Mouse (Mus musculus) G1E (cell line): ENCODE measurements at regions not wholly inside any gene's neighbourhood (a gene's known extent, or its start where the extent isn't known, plus 50 kb on each side); places are given as distances from the start of the nearest gene placed in this dataset.

Experiments
- CTCF ChIP-seq: IDR thresholded peaks from 2 replicates; pipeline ENCODE4 v1.5.1; 2012; ENCODE audit warnings: low read depth, low read length, inconsistent platforms, mixed read lengths
- GATA1 ChIP-seq: IDR thresholded peaks from 2 replicates; pipeline ENCODE4 v1.6.1; 2012; ENCODE audit warnings: borderline replicate concordance, low read length, inconsistent platforms, mixed read lengths

DNA sequence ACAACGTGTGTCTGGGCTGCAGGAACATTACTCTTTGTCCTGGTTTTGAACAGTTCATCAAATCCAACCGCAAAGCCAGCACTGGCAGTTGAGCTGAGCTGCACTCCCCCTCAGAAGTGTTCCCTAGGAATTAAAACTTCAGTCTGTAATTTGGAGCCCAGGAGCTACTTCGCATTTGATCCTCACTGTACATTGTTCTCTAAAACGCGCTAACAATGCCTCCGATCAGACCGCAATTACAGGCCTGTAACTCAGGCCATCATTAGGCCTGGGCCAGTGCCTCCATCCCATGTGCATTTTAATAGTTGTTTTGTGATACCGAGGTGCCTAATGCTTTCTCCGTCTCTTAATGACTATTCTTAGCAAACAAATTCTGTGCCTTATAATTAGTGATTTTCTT is 185.6 kb downstream of the Rps15a start:
- TF ChIP-seq CTCF: no peak
- no peak for TF ChIP-seq GATA1
